Mouse (Mus musculus): ENCODE data around the gene Dip2a.

DNA sequence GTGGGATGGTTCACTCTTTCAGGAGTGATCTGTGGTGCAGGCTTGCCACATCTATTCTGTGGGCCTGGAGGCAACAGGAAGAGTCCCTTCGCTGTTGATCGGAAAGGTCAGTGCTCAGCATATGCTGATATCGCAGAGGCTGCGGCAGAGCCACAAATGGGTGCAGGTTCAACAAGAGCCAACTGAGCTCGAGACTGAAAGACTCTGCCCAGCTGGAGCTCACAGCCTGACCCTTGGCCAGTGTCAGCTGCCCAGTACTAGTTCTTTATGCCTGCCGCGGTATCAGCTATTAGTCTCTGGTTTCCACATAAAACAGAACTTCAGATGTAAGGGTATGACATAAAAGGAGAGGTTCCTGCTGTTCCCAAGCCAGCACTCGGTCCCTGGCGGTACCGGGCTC, 69.8 kb downstream of the Dip2a start:
- TF ChIP-seq CHD2 (IDR thresholded peaks at IDR 0.05; ENCODE audit: low read depth, low read length): no peak
- TF ChIP-seq ZC3H11A (IDR thresholded peaks at IDR 0.05; ENCODE audit: borderline replicate concordance, low read depth, low read length): no peak

All from ES-E14 (cell line).